Mouse (Mus musculus) mouse trophoblast stem cell (cell line): ENCODE measurements around the gene Mettl17.
"Not testable (repeated sequence)": the region's sequence is repeated elsewhere in the genome, so short reads cannot be mapped to it uniquely, and the experiment has no call there.

Experiments
- in situ Hi-C, 2 experiments: fragments of 300-500 bp; cut with MseI, MboI; formaldehyde crosslinking; loops; 2 replicates in 1 of 2; 3 replicates in 1 of 2; pipeline ENCODE4 v1.15.1; 2025

Gene Mettl17

GRCm38 (mm10) chr14:51884598-51885331, at the start of gene Mettl17:
Gene Mettl17, plus strand, starts transcription at chr14:51884842.
- in situ Hi-C loops = no loop called here

GRCm38 (mm10) chr14:51838480-51838879, 46.2 kb upstream of the Mettl17 start:
- in situ Hi-C loops = not testable (repeated sequence)

GRCm38 (mm10) chr14:51842250-51842649, 42.4 kb upstream of the Mettl17 start:
- in situ Hi-C loops = no loop called here

- in situ Hi-C loops = no loop called here
These were observed 41.9 kb upstream of the Mettl17 start for GRCm38 (mm10) chr14:51842781-51843180.

GRCm38 (mm10) chr14:51843882-51844281, 40.8 kb upstream of the Mettl17 start:
- in situ Hi-C loops = no loop called here

GRCm38 (mm10) chr14:51846566-51846965, 38.1 kb upstream of the Mettl17 start:
- in situ Hi-C loops = no loop called here

GRCm38 (mm10) chr14:51851006-51851405, 33.6 kb upstream of the Mettl17 start:
- in situ Hi-C loops = not testable (repeated sequence)

GRCm38 (mm10) chr14:51853399-51853798, 31.2 kb upstream of the Mettl17 start, which contains the start of gene Ear6:
Gene Ear6, plus strand, starts transcription at chr14:51853699.
- in situ Hi-C loops = no loop called here

- in situ Hi-C loops = not testable (repeated sequence)
These were observed 29.4 kb upstream of the Mettl17 start for GRCm38 (mm10) chr14:51855280-51855679.

GRCm38 (mm10) chr14:51863603-51864002, 21.0 kb upstream of the Mettl17 start:
- in situ Hi-C loops = not testable (repeated sequence)

- in situ Hi-C loops = loop anchor here in 1 of 2 experiments (10.0 kb wide), 1 partner anchor 96 kb away; the partner anchor contains the start of gene Ang4
These were observed 13.9 kb upstream of the Mettl17 start for GRCm38 (mm10) chr14:51870756-51871155.

- in situ Hi-C loops = loop anchor here in 1 of 2 experiments (10.0 kb wide), 1 partner anchor 97 kb away; the partner anchor contains the start of gene Ang4
These were observed 12.9 kb upstream of the Mettl17 start for GRCm38 (mm10) chr14:51871741-51872140.

GRCm38 (mm10) chr14:51877517-51877916, 7.1 kb upstream of the Mettl17 start:
- in situ Hi-C loops = loop anchor here in 1 of 2 experiments (10.0 kb wide), 1 partner anchor 103 kb away; the partner anchor contains the start of gene Ang4

GRCm38 (mm10) chr14:51883527-51884030, 1.1 kb upstream of the Mettl17 start:
- in situ Hi-C loops = no loop called here

- in situ Hi-C loops = no loop called here
These were observed 554 bp upstream of the Mettl17 start for GRCm38 (mm10) chr14:51884031-51884544.

GRCm38 (mm10) chr14:51886051-51886450, 1.4 kb downstream of the Mettl17 start:
- in situ Hi-C loops = no loop called here

- in situ Hi-C loops = no loop called here
These were observed 5.2 kb downstream of the Mettl17 start for GRCm38 (mm10) chr14:51889833-51890232.

- in situ Hi-C loops = no loop called here
These were observed 7.7 kb downstream of the Mettl17 start, which contains the start of gene Slc39a2 for GRCm38 (mm10) chr14:51892191-51892939. Gene Slc39a2, plus strand, starts transcription at chr14:51892889.

- in situ Hi-C loops = no loop called here
These were observed 8.6 kb downstream of the Mettl17 start for GRCm38 (mm10) chr14:51893094-51893794.

GRCm38 (mm10) chr14:51893809-51894208, 9.2 kb downstream of the Mettl17 start:
- in situ Hi-C loops = no loop called here

- in situ Hi-C loops = no loop called here
These were observed 10.4 kb downstream of the Mettl17 start for GRCm38 (mm10) chr14:51895071-51895470.
